Mouse (Mus musculus): ENCODE data around the gene Atox1.

DNA sequence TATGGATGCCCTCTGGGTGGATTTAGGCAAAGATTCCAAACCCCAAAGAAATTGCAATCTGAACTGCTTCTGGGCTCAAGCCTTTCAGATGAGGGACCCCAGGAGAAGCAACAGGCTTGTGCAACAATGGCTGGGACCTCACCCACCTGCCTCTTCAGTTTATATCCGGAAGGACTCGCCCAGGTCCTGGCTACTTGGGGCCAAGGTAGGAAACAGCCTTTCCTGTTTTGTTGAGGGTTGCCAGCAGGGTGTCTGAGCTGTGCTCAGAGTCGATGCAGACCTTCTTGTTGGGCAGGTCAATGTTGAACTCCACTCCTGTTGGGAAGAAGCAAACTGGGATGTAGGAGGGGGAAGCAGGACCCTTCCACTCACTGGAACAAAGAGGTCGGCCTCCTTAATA is 10.7 kb downstream of the Atox1 start:
- TF ChIP-seq CTCF (IDR thresholded peaks at IDR 0.05; ENCODE audit: extremely low read depth, insufficient read length, insufficient replicate concordance, low read depth, low read length) (no peak), POLR2A (IDR thresholded peaks at IDR 0.05; ENCODE audit: low read depth, low read length) (no peak)
